Mouse (Mus musculus) liver, postnatal 0 days (tissue): ENCODE measurements at regions not wholly inside any gene's neighbourhood (a gene's known extent, or its start where the extent isn't known, plus 50 kb on each side); places are given as distances from the start of the nearest gene placed in this dataset.

Experiments
- CTCF ChIP-seq: sonication (generic); IDR thresholded peaks from 2 replicates; pipeline ENCODE4 v1.5.1; 2016; ENCODE audit warnings: antibody characterized with exemption, low read depth
- EP300 ChIP-seq: IDR thresholded peaks from 2 replicates; pipeline ENCODE4 v1.6.1; 2016; ENCODE audit warnings: antibody characterized with exemption, low read depth, mild to moderate bottlenecking

GRCm38 (mm10) chr10:21826793-21827504, 55.0 kb upstream of the Sgk1 start:
- TF ChIP-seq CTCF: no peak
- TF ChIP-seq EP300: no peak
